Mouse (Mus musculus) limb, embryonic 14.5 days (tissue): ENCODE data around the gene Disp3. TPM values are rescaled to one million over a fixed set of nuclear protein-coding genes. Genes with fewer than 3 reads are reported as not detected.
A peak's percentile ranks its signal among the peaks of the same experiment; 100 is the strongest.

Experiments used
- ATAC-seq: fragments of 200-750 bp; cut with Nextera tagmentation; 2 replicates; pipeline ENCODE4 v1.8.0; 2017; ENCODE audit warnings: low read depth, moderate number of reproducible peaks, moderate TSS enrichment; ENCODE audit not compliant: low FRiP score
- DNase-seq: peaks from one replicate; pipeline ENCODE4 v3.0.0-alpha.2; 2015; ENCODE audit warnings: low spot score
- H3K27ac ChIP-seq: fragments of 300-500 bp; sonication (generic); replicated peaks from 2 replicates; pipeline ENCODE4 v1.5.1; 2014; ENCODE audit warnings: low read depth, mild to moderate bottlenecking, low read length, moderate library complexity, mixed read lengths
- H3K27me3 ChIP-seq: fragments of 300-500 bp; sonication (generic); 2 replicates; pipeline ENCODE4 v1.6.1; 2014; ENCODE audit warnings: low read length, mixed read lengths; ENCODE audit not compliant: control insufficient read depth, insufficient read depth
- H3K36me3 ChIP-seq: fragments of 300-500 bp; sonication (generic); 2 replicates; pipeline ENCODE4 v1.6.1; 2014; ENCODE audit warnings: mild to moderate bottlenecking, low read length, moderate library complexity, mixed read lengths; ENCODE audit not compliant: control insufficient read depth, insufficient read depth
- H3K4me1 ChIP-seq: fragments of 300-500 bp; sonication (generic); 2 replicates; pipeline ENCODE4 v1.6.1; 2014; ENCODE audit warnings: antibody characterized with exemption, low read length, mixed read lengths; ENCODE audit not compliant: control insufficient read depth, insufficient read depth
- H3K4me2 ChIP-seq: fragments of 300-500 bp; sonication (generic); replicated peaks from 2 replicates; pipeline ENCODE4 v1.6.1; 2014; ENCODE audit warnings: low read depth, mild to moderate bottlenecking, low read length, moderate library complexity; ENCODE audit not compliant: severe bottlenecking
- H3K4me3 ChIP-seq: fragments of 300-500 bp; sonication (generic); replicated peaks from 2 replicates; pipeline ENCODE4 v1.5.1; 2014; ENCODE audit warnings: low read length
- H3K9ac ChIP-seq: fragments of 300-500 bp; sonication (generic); 2 replicates; pipeline ENCODE4 v1.6.1; 2014; ENCODE audit warnings: mild to moderate bottlenecking, low read depth, low read length, moderate library complexity; ENCODE audit not compliant: severe bottlenecking
- H3K9me3 ChIP-seq: fragments of 300-500 bp; sonication (generic); 2 replicates; pipeline ENCODE4 v1.6.1; 2016; ENCODE audit warnings: low read length; ENCODE audit not compliant: control insufficient read depth
- POLR2A ChIP-seq: fragments of 200-500 bp; IDR thresholded peaks from 2 replicates; pipeline ENCODE4 v1.8.0; 2012; ENCODE audit warnings: inconsistent platforms, mild to moderate bottlenecking, moderate library complexity, borderline replicate concordance; ENCODE audit not compliant: insufficient read depth, insufficient read length; ENCODE audit errors: extremely low read depth
- WGBS: fragments of 180-500 bp; shearing (Covaris S2); extraction: QIAGEN DNeasy Blood & Tissue Kit; methylation state at CpG from one replicate; pipeline ENCODE4 v1.1.7; 2014; 5-methylcytosine and 5-hydroxymethylcytosine counted together
- polyA plus RNA-seq, 2 experiments: library from polyadenylated mRNA; depleted of rRNA in 1 of 2; stranded (reverse) in 1 of 2; unstranded in 1 of 2; fragments of >200 nt; fragmentation: Nextera tagmentation in 1 of 2; extraction: Ambion mirVana in 1 of 2; gene quantifications; 2 replicates each; pipeline versions ENCODE4 v1.2.1 to v1.2.3; 2012 to 2014

Gene Disp3
- polyA plus RNA-seq, 2 experiments: 0.34 to 0.47 TPM

GRCm38 (mm10) chr4:148276816-148277491 lies 10.8 kb downstream of the Disp3 start:
- H3K27me3 ChIP-seq: peaks cover 17% of the 10 kb centered on the region
- no peak overlapping the region for H3K4me2 ChIP-seq
- H3K36me3 ChIP-seq: no peaks in the 10 kb centered on the region
- H3K4me3 ChIP-seq: no peak overlapping the region
- no peak for ATAC-seq
- H3K9me3 ChIP-seq: no peaks in the 10 kb centered on the region
- DNase-seq: no peak
- H3K9ac ChIP-seq: no peak overlapping the region
- no peaks in the 10 kb centered on the region for H3K4me1 ChIP-seq
- WGBS: 12% methylated on average over 4 of the region's 4 CpGs
- TF ChIP-seq POLR2A: no peak
- no peak overlapping the region for H3K27ac ChIP-seq

- Histone ChIP-seq H3K4me1 (no peaks in the 10 kb centered on the region), H3K27me3 (peaks cover 35% of the 10 kb centered on the region), H3K9me3 (no peaks in the 10 kb centered on the region), H3K9ac (no peak overlapping the region), H3K4me3 (no peak overlapping the region), H3K4me2 (no peak overlapping the region), H3K27ac (no peak overlapping the region), H3K36me3 (no peaks in the 10 kb centered on the region)
- no peak for TF ChIP-seq POLR2A
- 56% methylated on average over 3 of the region's 3 CpGs for WGBS
- DNase-seq: no peak
- ATAC-seq: no peak
Observed at GRCm38 (mm10) chr4:148274671-148275070, 13.1 kb downstream of the Disp3 start.

GRCm38 (mm10) chr4:148273229-148273628 lies 14.5 kb downstream of the Disp3 start:
- Histone ChIP-seq H3K36me3 (no peaks in the 10 kb centered on the region), H3K4me3 (no peak overlapping the region), H3K4me1 (no peaks in the 10 kb centered on the region), H3K27ac (no peak overlapping the region), H3K9ac (no peak overlapping the region), H3K9me3 (no peaks in the 10 kb centered on the region), H3K4me2 (no peak overlapping the region), H3K27me3 (peaks cover 35% of the 10 kb centered on the region)
- DNase-seq: no peak
- ATAC-seq: no peak
- no peak for TF ChIP-seq POLR2A
- WGBS: 11% methylated on average over 2 of the region's 2 CpGs

GRCm38 (mm10) chr4:148271656-148272055 lies 16.1 kb downstream of the Disp3 start:
- DNase-seq (no peak), ATAC-seq (no peak)
- Histone ChIP-seq H3K4me2 (0 out of 2 replicates have a peak overlapping the region, but pooled peaks have one; percentile 7), H3K9ac (no peak overlapping the region), H3K27ac (no peak overlapping the region), H3K4me1 (no peaks in the 10 kb centered on the region), H3K4me3 (peak overlapping the region; percentile 15; the same call in 1 of the 2 replicates), H3K36me3 (no peaks in the 10 kb centered on the region), H3K27me3 (peaks cover 35% of the 10 kb centered on the region), H3K9me3 (no peaks in the 10 kb centered on the region)
- TF ChIP-seq POLR2A: no peak
- 3% methylated on average over 39 of the region's 39 CpGs for WGBS

GRCm38 (mm10) chr4:148266973-148267507 lies 20.7 kb downstream of the Disp3 start:
- no peak for ATAC-seq
- Histone ChIP-seq H3K9me3 (no peaks in the 10 kb centered on the region), H3K36me3 (no peaks in the 10 kb centered on the region), H3K4me1 (no peaks in the 10 kb centered on the region), H3K9ac (no peak overlapping the region), H3K4me2 (no peak overlapping the region), H3K4me3 (no peak overlapping the region), H3K27ac (no peak overlapping the region), H3K27me3 (peaks cover 19% of the 10 kb centered on the region)
- 80% methylated on average over 6 of the region's 6 CpGs for WGBS
- no peak for DNase-seq
- TF ChIP-seq POLR2A: no peak
